Mouse (Mus musculus): ENCODE data around the gene Oxa1l. TPM values are rescaled to one million over a fixed set of nuclear protein-coding genes. Genes with fewer than 3 reads are reported as not detected.

Oxa1l gene
- total and polyA plus RNA-seq, 3 experiments, result 95.8 to 461 (median 109) TPM

DNA sequence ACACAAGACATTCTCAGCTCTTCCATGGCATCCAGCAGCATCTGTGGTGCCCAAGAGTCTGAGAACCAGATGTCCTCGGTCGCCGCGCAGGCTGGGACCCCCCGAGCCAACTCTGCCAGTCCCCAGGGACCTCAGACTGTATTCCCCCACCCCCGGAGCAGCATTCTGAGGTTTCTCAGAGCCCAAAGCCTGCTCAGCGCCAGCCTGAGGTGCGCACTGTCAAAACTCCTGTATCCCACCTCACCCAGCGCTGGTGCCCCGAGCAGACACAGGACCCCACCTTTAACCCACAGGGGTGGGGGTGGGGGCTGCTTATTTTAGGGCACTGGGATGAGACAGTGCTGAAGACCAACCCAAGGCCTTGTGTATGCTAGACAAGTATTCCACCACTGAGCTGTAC lies 10.8 kb downstream of the Oxa1l start:
- DNase-seq, result no peak

DNA sequence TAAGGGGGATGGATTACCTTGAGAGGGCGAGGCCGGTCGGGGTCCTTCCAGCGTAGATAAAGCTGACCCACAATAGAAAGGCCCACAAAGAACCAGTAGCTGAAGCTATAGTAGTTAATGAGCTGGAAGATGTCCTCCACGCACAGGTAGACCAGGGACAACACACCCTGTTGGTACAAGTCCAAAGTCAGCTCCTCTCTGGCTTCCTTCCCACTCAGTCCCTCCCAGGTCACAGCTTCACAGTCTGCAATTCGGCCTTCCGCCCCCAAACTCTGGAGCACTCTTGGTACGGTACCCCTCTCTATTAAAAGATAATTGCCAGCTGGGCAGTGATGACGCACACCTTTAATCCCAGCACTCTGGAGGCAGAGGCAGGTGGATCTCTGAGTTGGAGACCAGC lies 12.3 kb downstream of the Oxa1l start:
- no peak for DNase-seq

GRCm38 (mm10) chr14:54375916-54376315 lies 15.3 kb downstream of the Oxa1l start:
- DNase-seq, result peak; percentile 35

DNA sequence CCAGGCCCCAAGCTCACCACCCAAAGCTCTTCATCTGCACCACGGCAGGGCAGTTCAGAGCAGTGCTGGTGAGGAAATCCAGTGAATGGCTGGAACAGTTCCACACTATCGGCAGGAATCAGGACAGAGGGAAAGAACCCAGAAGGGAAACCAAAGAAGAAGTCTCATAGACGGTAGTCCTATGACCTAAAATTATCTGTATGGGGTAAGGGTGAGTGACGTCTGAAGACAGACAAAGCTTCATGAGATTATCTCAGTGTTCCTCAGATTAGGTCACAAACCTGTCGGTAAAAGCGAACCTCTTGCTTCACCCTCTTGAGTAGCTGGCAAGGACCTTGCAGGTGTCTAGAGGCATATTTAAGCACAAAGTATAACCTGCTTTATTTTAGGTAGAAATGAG lies 16.5 kb downstream of the Oxa1l start:
- DNase-seq, result no peak

GRCm38 (mm10) chr14:54379571-54379970 lies 18.9 kb downstream of the Oxa1l start:
- DNase-seq, result no peak

GRCm38 (mm10) chr14:54380616-54381015 lies 20.0 kb downstream of the Oxa1l start:
- DNase-seq, result no peak

- DNase-seq, result no peak
These were observed 21.2 kb downstream of the Oxa1l start for GRCm38 (mm10) chr14:54381816-54382215.

DNA sequence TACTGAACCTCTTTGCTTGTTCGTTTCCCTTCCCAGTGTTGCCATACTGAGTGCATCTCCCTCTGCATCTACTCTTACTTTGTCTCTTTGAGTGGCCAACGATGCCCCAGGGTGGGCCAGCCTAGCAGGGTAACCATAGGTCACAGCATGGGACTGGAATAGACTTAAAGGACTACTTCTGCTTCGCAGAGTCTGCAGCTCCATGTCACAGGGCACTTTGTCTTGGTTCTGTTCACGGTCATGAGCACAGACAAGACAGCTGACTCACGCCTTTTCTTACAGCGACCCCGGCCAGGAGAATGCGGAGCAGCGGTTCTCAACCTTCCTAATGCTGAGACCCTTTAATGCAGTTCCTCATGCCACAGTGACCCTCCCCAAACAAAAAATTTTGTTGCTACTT lies 22.0 kb downstream of the Oxa1l start:
- DNase-seq, result no peak

DNA sequence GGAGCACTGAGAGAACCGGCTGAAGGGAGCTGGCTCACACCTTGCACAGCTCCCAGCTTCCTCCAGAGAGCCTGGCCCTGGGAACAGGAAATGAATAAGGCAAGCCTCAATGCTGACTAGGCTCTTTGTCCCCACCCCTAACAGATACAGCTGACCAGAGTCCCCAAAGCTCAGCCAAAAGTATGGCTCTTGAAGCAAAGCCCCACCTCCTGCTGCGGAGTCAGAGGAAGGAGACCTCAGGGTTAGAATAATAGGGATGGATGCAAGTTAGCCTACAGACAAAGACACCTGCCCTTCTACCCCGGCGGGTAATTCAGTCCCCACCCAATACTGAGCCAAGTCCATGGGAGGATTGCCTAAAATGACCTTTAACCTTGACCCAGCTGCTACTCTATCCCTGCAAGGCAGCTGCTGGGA lies 22.7 kb downstream of the Oxa1l start:
- DNase-seq, result no peak

GRCm38 (mm10) chr14:54384396-54384795 lies 23.8 kb downstream of the Oxa1l start:
- no peak for DNase-seq

DNA sequence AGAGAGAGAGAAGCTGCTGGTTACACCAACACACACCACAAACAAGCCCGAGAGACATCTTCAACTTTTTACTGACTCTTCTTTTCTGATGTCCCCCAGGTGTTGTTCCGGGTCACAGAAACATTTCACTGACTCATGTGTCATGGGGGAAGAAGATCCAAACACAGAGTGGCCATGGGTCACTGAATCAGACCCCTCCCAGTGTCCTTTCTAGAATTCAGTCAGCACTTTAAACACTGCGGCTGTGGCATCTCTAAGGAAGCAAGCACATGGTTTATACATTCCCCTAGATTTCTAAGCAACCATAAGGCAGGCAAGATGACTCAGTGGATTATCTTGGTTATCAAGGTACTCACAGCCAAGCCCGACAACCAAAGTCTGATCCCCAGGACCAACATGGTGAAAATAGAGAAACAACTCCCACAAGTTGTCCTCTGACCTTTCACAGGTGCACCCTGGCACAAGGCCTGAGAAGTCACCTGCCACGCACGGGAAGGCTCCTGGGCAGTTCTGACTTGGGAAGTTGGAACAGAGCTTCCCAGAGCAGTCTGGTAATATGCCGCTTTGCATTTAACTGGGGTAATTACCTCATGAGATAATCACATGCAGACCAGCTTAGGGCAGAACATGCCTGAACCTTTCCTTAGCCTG lies 25.5 kb downstream of the Oxa1l start:
- DNase-seq, result no peak

DNA sequence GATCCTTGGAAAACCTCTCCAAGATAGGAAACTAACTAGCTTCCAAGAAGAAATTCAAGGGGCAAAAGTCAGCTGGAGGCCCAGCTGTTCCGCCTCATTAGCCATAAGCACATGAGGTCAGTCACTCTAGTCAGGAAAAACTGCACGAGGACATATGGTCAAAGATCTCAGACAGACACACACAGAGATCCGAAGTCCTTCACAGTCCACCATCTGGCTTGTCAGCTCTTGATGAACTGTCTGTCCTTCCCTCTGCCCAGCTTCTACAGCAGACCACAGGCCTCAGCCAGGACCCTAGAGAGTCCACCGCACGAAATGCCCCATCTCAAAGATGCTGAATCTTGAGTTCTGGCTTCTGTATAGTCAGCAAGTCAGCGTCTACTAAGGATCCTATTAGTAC lies 26.9 kb downstream of the Oxa1l start:
- no peak for DNase-seq

DNA sequence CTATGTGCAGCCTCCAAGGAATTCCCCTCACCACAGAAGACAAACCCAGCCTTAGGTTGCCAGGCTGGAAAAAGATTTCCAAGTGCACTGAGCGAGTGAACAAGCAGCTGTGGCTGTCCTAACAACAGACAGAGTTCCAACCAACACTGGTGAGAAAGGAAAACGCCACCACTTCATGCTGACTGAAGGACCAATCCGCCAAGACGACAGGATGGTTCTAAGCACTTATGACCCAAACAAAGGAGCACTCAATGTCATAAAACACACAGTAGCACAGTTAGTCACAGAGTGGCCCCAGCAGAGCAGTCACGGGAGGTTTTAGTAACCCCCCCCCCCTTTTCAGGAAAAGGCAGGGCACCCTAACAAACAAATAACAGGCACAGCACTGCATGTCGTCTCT lies 30.2 kb downstream of the Oxa1l start:
- DNase-seq, result no peak

- no peak for DNase-seq
These were observed 33.2 kb downstream of the Oxa1l start for GRCm38 (mm10) chr14:54393794-54394193.

- DNase-seq, result no peak
These were observed 33.7 kb downstream of the Oxa1l start for GRCm38 (mm10) chr14:54394309-54394708.

DNA sequence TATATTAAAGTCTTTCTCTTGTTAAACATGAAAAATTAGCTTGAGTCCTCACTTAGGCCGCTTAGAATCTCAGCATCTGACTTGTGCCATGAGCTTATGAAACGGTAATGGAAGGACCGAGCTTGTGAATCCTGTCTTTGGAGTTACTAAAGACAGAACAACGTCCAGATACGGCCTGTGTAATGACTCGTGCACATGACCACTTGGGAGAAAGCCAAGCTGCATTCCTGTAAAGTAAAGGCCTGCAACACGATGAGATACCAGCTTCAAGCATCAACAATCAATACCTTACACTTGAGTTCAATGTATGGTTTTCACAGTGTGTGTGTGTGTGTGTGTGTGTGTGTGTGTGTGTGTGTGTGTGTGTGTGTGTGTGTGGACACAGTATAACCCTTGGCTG lies 36.1 kb downstream of the Oxa1l start:
- no peak for DNase-seq

GRCm38 (mm10) chr14:54397872-54398527 lies 37.4 kb downstream of the Oxa1l start:
- no peak for DNase-seq

GRCm38 (mm10) chr14:54398528-54398916 lies 37.9 kb downstream of the Oxa1l start:
- DNase-seq, result peak; percentile 17

DNA sequence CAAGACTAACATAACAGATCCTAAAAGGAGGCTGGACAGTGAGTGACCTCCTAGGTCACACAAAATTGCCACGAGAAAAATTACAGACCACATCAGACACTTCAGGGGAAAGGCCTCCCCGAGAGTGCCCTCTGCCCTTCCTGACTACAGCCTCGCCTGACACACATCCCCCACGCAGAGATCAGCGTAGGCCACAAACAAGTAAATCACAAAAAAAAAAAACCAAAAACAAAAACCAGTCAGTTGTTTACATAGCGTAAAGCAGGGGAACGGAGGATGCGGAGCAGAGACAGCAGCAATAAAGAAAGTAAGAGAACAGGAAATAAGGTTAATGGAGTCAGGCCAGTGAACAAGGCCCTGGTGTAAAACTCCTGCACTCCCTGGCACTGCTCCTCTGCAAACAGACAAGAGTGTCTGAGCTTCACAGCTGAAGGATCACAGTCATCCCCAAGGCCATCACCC lies 38.3 kb downstream of the Oxa1l start:
- DNase-seq, result peak; percentile 49

- DNase-seq, result no peak
These were observed 41.1 kb downstream of the Oxa1l start for GRCm38 (mm10) chr14:54401723-54402122.

DNA sequence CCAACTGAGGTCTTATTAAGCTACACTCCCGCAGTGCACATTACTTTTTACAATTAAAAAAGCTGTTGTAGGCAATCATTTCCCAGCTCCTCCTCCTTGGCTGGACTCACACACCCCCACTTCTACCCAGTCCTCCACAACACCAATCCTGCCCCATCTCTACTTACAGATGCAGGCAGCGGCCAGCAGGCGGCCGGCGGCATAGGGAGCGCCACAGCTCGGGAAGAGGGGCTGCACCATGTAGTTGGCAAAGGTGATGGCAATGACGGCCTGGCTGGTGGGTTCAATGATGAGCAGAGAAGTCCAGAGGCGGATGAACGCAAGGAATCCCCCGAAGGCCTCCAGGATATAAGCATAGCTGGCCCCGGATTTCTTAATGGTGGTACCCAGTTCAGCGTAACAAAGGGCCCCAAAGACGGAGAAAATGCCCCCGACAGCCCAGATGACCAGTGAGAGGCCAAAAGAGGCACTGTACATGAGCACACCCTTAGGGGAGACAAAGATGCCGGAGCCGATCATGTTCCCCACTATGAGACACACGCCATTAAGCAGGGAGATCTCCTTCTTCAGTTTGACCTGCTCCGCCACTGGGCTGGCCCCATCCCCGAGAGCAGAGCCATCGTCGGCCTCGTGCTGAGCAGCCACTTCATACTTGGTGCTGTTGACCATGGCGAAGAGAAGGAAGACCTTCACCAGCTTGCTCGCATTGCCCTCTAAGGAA lies 47.9 kb downstream of the Oxa1l start:
- DNase-seq, result no peak

DNA sequence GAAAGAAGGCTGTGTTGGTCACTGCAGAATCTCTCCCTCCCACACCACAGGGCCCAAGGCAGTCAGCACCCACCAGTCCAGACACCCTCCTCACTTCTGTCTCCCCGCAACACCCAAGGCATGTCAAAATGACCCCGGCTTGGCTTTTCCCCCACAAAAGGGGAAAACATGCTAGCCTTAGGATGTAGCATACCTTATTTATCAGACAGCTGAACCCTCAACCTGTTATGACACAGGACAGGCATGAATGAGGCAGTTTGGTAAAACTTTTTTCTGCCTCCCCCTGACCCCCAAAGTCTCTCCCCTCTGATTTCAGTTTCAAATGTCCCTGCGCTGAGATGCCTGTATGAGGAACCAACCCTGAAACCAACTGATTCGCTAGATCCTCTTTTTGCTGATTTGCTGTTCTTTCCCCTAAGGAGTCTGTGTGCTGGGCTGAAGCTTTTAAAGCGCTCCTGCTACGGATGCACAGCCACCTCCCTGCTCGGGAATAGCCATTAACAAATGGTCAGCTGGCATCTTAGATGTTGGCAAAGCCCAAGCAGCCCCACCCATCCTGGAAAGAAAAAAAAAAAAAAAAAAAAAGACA lies 48.5 kb downstream of the Oxa1l start:
- no peak for DNase-seq
